Mouse (Mus musculus): ENCODE data around the gene Ptprd.

Ptprd gene

DNA sequence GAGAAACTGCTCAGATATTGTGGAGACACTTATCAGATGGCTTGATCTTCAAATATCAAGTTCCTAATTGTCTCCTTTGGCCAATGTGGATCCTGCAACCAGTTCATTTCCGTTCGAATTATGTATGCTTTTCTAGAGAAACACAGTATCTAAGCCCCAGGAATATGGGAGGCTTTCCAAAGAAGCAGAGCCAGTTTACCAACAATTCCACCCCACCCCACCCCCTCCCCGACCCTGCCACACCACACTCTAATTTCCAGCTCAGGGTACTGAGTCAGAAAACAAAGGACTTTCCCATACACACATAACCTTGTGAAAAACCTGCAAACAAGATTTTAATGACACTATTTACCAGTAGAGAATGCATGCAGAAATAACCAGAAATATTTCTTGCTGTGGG is 1951.5 kb downstream of the Ptprd start:
- in situ Hi-C loops (cut with MboI; ENCODE audit: unreplicated experiment in 2 of 2) = no loop called here

DNA sequence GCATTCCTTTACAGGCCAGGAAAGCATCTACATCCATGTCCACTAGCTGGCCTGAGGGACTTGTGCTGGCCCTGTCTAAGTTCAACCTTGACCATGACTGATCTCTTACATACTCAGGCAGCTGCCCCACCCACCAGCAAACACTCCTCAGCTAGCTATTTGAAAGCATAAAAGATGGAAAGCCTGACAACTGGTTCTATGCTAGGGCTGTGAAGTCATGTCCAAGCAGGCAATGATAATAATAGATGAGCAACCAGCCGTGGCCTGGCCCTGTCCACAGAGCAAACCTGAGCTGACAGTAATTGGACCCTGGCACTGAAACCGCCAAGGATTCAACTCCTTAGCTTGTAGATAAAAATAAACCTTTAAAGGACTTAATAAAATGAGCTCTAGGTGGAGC is 1952.1 kb downstream of the Ptprd start:
- in situ Hi-C loops (cut with MboI; ENCODE audit: unreplicated experiment in 2 of 2) = no loop called here

DNA sequence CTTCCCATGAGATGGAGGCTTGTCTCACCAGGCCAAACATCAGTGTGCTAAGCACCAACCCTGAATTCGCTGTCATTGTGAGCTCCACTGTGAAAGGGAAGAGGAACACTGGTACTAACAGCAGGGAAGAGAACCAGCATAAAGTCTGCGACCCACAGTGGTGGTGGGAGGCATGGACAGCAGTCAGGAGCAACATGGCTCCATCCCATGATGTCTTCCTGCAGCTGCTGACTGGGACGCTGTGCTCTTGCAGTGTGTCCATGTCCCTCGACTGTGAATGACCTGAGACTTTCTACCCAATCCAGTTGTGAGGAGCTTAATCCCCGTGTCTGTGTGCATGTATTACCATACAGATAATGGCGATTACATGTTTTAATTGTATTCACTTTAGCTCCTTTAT is 1967.4 kb downstream of the Ptprd start:
- in situ Hi-C loops (cut with MboI; ENCODE audit: unreplicated experiment in 2 of 2) = no loop called here

DNA sequence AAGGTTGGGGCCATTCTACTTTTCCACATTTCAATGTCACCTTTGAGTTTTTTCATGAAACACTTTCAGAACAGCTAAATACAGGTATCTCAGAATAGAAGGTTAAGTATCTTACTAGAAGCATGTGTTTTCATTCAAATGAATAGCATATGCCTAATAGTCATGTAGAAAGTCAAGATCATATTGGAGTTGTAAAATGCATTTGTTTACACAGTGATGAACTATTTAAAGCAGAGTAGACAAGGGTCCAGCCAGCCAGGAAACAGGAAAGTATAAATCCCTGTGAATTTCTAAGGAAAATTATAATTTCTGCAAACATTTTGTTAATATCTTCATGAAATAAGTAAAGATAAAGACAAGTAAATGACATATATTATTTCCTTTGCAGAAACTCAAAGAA is 1970.2 kb downstream of the Ptprd start:
- in situ Hi-C loops (cut with MboI; ENCODE audit: unreplicated experiment in 2 of 2) = no loop called here

DNA sequence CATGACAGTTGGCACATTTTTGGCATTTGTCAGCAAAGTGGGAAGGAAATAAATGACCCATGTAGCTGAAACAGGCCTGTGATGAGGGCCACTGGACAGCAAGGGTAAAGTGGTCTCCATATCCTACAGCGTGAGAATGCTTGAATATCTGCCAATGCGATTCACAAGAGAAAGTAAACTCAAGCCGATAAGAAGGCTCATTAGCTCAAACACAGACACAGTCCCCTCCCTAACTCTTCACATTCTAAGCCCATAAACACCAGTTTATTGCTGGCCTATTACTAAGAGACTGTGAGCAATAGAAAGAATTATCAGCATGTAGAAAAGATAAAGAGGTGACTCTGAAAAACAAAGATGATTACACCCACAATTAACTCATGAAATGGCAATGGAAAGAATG is 1970.6 kb downstream of the Ptprd start:
- in situ Hi-C loops (cut with MboI; ENCODE audit: unreplicated experiment in 2 of 2) = no loop called here

DNA sequence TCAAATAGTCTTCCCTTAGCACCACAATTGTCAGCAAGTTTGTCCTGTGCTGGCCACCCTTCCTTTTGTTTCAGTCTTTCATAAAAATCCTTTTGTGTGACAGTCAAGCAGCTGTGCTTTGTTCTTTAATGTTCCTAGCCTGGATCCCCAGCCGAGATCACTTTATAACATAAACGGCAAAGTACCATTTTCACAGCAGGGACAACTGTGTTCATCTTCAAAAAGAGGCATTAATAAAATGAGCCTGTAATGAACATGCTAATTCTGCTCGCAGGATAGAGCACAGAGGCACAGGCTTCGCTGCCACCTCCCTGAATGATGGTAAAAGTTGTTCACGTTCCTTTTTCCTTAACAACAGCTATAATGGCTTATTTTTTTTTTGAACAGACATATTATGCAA is 1972.7 kb downstream of the Ptprd start:
- in situ Hi-C loops (cut with MboI; ENCODE audit: unreplicated experiment in 2 of 2) = no loop called here

DNA sequence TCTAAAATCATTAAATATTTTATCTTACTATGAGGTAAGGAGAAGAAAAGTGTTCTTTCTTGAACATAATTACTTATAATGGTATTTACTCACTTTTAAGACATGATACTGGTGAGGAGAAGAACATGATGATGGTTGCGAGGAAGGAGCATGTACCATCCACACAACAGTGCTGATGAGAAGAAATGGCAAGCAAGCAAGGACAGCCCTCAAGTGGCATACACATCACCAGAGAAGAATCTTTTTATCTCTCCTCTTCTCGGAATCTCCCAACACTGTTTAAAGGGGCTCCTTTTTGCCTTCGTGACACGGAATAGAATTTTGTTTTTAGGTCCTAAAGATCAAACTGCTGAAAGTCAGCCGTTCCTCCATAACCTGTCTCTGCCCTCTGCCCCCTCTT is 1973.2 kb downstream of the Ptprd start:
- in situ Hi-C loops (cut with MboI; ENCODE audit: unreplicated experiment in 2 of 2) = no loop called here

DNA sequence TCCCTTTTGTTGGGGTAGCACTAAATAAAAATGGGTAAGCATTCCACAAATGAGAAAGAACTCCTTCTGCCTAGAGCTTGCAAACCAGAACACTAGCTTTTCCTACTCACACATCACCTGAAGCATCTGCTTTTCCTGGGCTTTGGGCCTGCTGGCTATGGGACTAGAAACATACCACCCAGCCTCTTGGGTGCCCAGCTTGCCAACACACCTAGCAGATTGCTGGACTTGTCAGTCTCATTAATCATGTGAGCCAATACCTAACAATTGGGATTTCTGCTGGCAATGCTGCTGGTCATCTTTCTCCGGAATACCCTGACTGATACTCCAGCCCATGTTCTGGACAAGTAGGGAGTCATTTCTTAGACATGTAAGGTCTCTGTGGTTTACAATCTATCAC is 1973.9 kb downstream of the Ptprd start:
- in situ Hi-C loops (cut with MboI; ENCODE audit: unreplicated experiment in 2 of 2) = no loop called here

DNA sequence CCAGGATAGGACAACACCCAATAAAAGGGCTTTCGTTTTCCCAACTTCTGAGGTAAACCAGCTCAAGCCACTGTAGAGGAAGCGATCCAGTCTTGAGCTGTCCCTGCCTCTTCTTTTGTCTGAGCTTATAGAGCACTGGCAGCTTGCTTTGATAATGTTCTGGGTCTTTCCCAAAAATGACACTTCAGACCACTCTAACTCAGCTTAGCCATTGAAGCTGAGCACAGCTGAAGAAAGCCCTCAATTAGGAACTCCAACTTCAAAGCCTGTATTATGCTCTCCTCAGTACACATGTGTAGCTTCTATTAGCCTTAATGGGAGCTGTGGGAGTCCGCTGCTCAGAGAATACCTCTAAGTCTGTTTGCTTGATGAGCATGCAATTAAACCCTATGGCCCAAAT is 1988.0 kb downstream of the Ptprd start:
- in situ Hi-C loops (cut with MboI; ENCODE audit: unreplicated experiment in 2 of 2) = no loop called here

DNA sequence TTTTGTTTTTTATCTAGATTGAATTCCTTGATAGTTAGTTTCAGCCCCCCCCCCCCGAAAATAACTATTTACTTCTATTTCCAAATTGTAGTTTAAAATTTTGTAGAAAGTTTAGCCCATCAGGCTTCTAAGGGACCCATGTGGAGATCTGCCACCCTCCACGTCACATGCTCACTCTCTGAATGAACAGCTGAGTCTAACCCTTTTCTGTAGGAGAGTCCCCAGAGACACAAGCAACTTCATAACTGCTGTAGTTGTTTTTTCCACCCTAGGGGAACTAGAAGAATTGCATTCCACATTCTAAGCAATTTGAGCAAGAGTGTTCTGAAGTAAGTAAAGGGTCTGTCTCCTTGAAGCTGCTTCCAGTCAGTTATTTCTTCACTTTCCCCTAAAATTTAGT is 1989.2 kb downstream of the Ptprd start:
- in situ Hi-C loops (cut with MboI; ENCODE audit: unreplicated experiment in 2 of 2) = no loop called here

DNA sequence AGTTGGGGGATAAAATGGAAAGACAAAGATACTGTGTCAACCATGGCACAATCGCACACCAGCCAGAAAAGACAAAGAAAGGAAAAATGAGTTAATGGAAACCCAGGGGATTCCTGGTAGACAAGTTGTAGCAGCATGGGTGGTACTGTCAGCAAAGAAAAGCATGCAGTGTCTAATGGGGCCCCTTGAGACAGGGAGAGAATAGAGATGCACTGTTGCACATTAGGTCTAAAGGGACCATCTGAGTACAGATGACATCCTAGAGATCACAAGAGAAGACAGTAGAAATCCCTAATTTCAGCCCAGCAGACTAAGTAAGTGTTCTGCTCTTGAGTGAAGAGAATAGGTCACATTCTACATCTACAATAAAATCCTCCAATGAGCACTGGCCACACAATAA is 1993.7 kb downstream of the Ptprd start:
- in situ Hi-C loops (cut with MboI; ENCODE audit: unreplicated experiment in 2 of 2) = no loop called here

DNA sequence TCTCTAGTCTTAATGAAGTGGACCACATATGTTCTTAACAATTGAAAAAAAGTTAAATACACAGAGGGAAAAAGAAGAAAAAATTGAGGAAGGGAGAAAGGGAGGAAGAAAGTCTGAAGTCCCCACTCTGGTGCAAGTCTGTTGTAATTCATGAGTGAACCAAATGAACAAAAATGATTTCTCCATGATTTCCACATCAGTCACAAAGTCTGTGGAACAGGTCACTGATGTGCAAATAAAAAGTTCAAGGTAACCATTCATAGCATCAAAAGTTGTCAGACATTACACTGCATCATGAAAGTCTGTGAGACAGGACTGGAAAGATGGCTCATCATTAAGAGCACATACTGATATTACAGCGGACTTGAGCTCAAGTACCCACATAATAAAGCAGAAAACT is 1996.6 kb downstream of the Ptprd start:
- in situ Hi-C loops (cut with MboI; ENCODE audit: unreplicated experiment in 2 of 2) = no loop called here

DNA sequence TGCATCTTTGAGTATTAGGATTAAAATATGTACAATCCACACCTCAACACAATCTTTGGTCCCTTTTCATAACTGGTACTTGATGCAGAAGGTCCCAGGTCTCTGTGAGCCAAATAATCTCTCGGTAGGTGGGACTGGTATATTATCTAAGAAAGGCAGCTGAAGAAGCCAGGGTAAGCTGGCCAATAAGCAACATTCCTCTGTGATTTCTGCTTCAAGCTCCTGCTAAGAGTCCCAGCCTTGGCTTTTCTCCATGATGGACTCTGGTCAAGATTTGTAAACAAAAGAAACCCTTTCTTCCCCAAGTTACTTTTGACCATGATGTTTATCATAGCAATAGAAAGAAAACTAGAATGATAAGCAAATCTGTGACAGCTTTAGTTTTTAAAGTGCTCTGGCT is 2012.4 kb downstream of the Ptprd start:
- in situ Hi-C loops (cut with MboI; ENCODE audit: unreplicated experiment in 2 of 2) = no loop called here

DNA sequence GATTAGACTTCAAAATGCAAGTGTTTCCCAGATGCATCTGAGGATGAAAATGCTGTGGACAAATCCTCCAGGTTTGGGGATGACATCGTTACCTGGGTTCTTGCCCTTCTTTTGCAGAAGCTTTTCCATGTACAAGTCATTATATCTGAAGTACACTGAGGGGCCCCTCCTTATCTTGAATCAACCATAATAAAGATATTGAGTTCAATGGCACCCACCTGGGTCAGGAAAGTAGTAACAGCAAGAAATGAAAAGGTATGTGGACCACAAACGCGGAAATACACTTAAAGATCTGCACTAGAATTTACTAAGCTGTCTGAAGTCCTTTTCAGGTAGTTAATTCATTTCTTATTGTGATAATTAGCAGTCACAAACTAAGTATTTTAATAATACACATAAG is 2017.0 kb downstream of the Ptprd start:
- in situ Hi-C loops (cut with MboI; ENCODE audit: unreplicated experiment in 2 of 2) = no loop called here

DNA sequence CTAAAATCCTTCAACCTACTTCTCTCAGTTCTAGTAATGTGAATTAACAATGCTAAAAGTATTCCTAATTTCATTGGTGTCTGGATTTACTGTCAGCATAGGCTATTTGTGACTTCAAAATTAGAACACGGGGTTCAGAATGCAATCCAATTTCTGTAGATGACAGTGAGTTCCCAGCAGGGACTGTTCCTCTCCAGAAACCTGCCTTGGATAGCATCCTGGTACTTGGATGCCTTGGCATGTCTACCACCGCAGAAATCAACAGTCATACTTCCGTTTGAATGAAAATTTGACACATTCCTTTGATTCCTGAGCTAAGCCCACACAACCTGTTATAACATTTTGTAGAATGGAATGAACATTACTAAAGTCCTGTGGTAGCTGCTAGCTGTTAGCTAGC is 2018.3 kb downstream of the Ptprd start:
- in situ Hi-C loops (cut with MboI; ENCODE audit: unreplicated experiment in 2 of 2) = no loop called here

DNA sequence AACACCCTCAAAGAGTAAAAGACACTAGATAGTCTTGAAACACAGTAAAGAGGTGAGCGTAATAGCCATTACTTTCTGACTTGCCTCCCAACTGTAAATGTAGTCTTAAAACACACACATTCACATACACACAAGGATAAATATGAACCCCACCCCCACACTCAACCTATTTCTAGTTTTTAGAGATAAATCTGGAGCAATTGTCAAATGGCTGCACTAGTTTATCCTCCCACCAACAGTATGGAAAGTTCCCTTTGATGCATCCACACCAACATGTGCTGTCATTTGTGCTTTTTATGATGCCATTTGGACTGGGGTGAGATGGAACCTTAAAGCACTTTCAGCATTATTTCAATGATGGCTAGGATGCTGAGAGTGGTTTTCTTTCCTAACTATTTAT is 2019.7 kb downstream of the Ptprd start:
- in situ Hi-C loops (cut with MboI; ENCODE audit: unreplicated experiment in 2 of 2) = no loop called here

DNA sequence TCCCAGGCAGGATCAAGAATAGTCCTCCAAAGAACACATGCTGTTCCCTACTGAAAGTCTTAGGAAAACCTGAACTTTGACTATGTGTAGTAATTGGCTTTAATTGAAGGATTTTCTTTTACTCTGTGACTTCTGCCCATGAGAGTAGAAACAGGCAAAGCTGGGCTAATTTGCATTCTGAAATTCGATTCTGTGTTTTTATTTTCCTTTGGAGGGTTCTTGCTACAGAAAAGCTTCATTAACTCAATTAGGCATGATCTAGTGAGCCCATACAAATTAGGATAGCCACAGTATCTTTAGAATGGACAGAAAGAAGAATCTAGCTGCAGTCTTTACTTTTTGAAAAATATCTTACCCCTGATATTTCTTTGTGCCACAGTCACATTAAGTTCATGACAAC is 2021.0 kb downstream of the Ptprd start:
- in situ Hi-C loops (cut with MboI; ENCODE audit: unreplicated experiment in 2 of 2) = no loop called here

DNA sequence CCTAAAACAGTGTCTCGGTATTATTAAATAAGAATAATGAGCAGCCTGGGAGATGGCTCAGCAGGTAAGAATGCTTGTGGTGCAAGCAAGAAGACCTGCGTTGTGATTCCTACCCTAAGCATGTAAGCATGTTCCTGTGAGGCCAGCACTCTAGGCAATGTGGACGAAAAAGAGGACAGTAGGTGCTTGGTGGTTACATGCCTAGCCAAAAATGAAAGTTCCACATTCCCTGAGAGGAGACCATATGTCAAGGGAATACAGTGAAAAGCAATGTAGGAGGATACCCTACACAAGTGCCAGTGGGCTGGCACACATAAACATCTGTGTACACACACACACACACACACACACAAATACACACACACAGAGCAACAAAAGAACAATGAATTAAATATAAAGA is 2028.7 kb downstream of the Ptprd start:
- in situ Hi-C loops (cut with MboI; ENCODE audit: unreplicated experiment in 2 of 2) = no loop called here

DNA sequence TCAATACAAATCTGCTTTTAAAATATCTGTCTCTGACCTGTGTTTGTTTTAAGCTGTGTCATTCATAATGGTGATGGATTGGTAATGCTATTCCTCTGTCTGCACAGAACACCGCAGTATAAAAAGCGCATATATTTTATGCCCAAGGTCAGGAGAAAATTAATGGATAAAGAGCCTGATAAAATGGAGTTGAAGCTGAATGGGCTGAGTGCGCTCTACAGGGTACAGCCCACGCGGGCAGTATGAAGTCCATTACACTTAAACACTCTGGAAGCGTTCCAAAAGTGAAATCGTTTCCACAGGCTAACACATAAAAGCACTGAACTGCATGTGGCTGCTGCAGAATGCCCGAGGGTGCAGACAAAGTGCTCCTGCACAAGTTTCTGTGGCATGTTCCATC is 2032.3 kb downstream of the Ptprd start:
- in situ Hi-C loops (cut with MboI; ENCODE audit: unreplicated experiment in 2 of 2) = no loop called here

DNA sequence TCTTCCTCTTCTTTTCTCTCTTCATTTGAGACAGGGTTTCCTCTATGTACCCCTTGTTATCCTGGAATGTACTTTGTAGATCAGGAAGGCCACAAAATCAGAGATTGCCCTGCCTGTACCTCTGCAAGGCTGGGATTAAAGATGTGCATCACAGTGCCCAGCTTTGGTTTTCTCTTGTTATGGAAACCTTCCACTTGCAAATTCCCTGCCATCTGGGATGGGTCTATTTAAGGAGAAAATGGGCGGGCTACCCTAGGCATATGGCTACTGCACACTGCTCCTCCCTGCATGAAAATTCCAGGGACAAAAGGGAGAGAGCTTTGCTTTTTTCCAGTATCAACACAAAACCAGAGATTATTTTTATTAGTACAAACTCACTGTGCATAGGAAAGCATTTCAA is 2036.7 kb downstream of the Ptprd start:
- in situ Hi-C loops (cut with MboI; ENCODE audit: unreplicated experiment in 2 of 2) = no loop called here

DNA sequence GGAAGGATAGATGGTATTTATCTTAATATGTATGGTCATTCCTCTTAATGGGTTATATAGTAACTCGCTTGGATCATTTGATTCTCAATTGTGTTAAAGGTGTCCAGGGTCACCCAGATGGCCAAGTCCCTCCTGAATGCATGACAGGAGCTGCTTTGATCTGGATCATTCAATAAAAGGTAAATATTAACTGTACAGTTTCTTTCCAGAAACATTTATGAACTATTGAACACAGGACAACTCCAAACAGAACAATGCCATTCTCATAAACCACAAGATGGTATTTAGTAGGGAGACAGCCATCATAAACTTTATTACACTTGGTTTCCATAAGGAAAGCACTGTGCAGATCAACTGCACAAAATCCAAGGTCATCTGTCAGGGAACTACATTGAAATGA is 2056.0 kb downstream of the Ptprd start:
- in situ Hi-C loops (cut with MboI; ENCODE audit: unreplicated experiment in 2 of 2) = no loop called here

DNA sequence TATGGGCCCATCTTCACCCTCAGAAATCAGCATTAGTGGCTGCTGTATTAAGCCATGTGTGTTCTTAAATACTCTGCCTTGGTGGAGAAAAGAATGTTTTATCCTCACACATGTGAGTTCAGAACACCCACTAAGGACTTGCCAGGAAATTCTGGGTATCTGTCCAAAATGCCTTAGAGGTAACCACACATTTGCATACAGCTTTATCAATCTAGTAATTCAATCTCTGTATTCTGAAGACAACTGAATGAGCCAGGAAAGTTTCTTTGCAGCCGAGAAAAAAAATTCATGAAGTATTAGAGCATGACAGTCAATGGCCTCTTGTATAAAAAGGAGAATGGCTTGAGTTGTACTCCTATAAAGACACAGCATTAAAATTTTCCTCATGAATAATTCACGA is 2057.6 kb downstream of the Ptprd start:
- in situ Hi-C loops (cut with MboI; ENCODE audit: unreplicated experiment in 2 of 2) = no loop called here

DNA sequence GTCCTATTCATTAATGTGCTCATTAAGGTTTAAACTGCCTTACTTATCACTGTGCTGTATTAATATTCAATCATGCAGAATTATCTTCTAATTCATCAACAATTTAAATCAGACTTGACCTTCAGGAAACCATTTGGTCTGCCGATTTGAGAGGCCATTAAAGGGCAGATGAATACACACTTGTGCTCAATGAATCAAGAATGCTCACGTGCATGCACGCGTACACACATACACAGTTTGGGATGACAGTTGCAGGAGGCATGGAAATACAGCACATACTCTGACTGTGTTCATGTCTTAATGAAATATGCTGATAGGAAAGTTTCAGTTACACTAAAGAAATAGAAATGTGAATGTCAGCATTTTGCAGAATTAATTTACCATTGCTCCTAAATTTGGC is 2066.8 kb downstream of the Ptprd start:
- in situ Hi-C loops (cut with MboI; ENCODE audit: unreplicated experiment in 2 of 2) = no loop called here

DNA sequence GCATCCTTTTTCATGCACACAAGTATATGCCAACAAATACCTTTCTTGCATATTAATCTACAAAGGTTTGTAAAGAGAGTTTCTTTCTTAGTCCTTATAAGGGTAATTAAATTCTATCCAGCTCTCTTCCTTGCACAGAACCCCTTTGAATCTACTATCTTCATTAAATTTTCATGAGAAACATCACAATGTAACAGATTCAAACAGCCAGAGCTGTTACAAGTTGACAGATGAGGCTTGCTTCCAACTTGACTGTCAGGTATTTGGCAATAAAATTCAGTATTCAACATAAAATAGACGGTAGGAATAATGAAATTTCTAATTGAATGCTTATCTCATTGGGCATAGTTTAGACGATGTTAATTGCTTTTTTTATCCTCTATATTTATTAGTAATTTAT is 2067.4 kb downstream of the Ptprd start:
- in situ Hi-C loops (cut with MboI; ENCODE audit: unreplicated experiment in 2 of 2) = no loop called here

Measured in v-Abl transformed pro-B cells (cell line).